Mouse (Mus musculus) MEL (cell line): ENCODE measurements around the gene Tmem45a.

Source experiments
- CTCF ChIP-seq, 3 experiments: IDR thresholded peaks in 2 of 3; conservative IDR thresholded peaks in 1 of 3; 2 replicates each; pipeline ENCODE4 v1.5.1; 2011 to 2012; ENCODE audit warnings: low read length in 3 of 3, low read depth in 2 of 3, mild to moderate bottlenecking in 2 of 3, improper control_type of control experiment in 1 of 3, inconsistent platforms in 1 of 3, mixed read lengths in 1 of 3, moderate library complexity in 1 of 3; ENCODE audit not compliant: control insufficient read depth in 1 of 3, insufficient read depth in 1 of 3, poor library complexity in 1 of 3, severe bottlenecking in 1 of 3
- EP300 ChIP-seq, 2 experiments: IDR thresholded peaks; 2 replicates each; pipeline ENCODE4 v1.6.1; 2011; ENCODE audit warnings: improper control_type of control experiment in 2 of 2, low read length in 2 of 2, low read depth in 1 of 2, mild to moderate bottlenecking in 1 of 2
- POLR2A ChIP-seq, 2 experiments: IDR thresholded peaks; 2 replicates each; pipeline ENCODE4 v1.6.1; 2011 to 2012; ENCODE audit warnings: low read length in 2 of 2, mild to moderate bottlenecking in 2 of 2, control low read depth in 1 of 2, improper control_type of control experiment in 1 of 2, low read depth in 1 of 2, moderate library complexity in 1 of 2; ENCODE audit not compliant: control insufficient read depth in 1 of 2, insufficient read depth in 1 of 2, poor library complexity in 1 of 2
- RAD21 ChIP-seq: IDR thresholded peaks from 2 replicates; pipeline ENCODE4 v1.6.1; 2011; ENCODE audit warnings: mild to moderate bottlenecking, low read depth, low read length, improper control_type of control experiment
- TBP ChIP-seq: IDR thresholded peaks from 2 replicates; pipeline ENCODE4 v1.8.0; 2011; ENCODE audit warnings: low read depth, low read length, improper control_type of control experiment
- ZMIZ1 ChIP-seq: IDR thresholded peaks from 2 replicates; pipeline ENCODE4 v1.6.1; 2012; ENCODE audit warnings: low read depth, mild to moderate bottlenecking, inconsistent platforms, low read length, improper control_type of control experiment, moderate library complexity

DNA sequence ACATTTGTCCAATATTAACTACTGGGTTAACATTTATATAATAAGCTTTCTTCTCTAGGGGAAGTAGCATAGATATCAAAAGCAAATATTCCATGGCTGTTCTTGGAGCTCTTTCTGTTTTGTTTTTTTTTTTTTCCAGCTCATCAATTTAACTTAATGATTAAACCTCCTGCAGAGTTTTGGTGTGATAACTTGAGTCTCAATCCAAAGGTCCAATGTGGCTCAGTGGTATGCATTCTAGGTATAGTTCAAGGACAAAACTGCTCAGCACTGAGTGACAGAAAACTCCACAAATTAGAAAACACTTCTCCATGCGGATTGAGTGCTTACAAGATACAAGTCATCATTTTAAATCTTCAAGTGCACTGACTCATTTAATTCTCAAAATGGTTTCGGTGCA is 100.0 kb downstream of the Tmem45a start:
- TF ChIP-seq CTCF (IDR thresholded peaks at IDR 0.05 in 2 of 3, conservative IDR thresholded peaks at IDR 0.05 in 1 of 3; ENCODE audit: control insufficient read depth in 1 of 3, insufficient read depth in 1 of 3, low read depth in 2 of 3, low read length in 3 of 3, poor library complexity in 1 of 3, severe bottlenecking in 1 of 3) (no peak), ZMIZ1 (no peak), POLR2A (IDR thresholded peaks at IDR 0.05; ENCODE audit: control insufficient read depth in 1 of 2, insufficient read depth in 1 of 2, low read depth in 1 of 2, low read length in 2 of 2, poor library complexity in 1 of 2) (no peak), RAD21 (no peak), TBP (no peak), EP300 (IDR thresholded peaks at IDR 0.05; ENCODE audit: low read depth in 1 of 2, low read length in 2 of 2) (no peak)
